Mouse (Mus musculus) splenic B cell, adult 2 months (primary cell): ENCODE measurements around the gene Gm5431.
"Not testable (repeated sequence)": the region's sequence is repeated elsewhere in the genome, so short reads cannot be mapped to it uniquely, and the experiment has no call there.

Experiments used
- DNase-seq: peaks from one replicate; pipeline ENCODE4 v3.0.0-alpha.2; 2011; ENCODE audit warnings: low read depth, low spot score
- H3K27me3 ChIP-seq: 2 replicates; pipeline ENCODE4 v1.6.1; 2012; ENCODE audit warnings: mild to moderate bottlenecking, low read length, moderate library complexity, mixed read lengths; ENCODE audit not compliant: control insufficient read depth, poor library complexity, insufficient read depth, severe bottlenecking
- H3K36me3 ChIP-seq: 2 replicates; pipeline ENCODE4 v1.6.1; 2012; ENCODE audit warnings: mild to moderate bottlenecking, low read length, moderate library complexity, mixed read lengths; ENCODE audit not compliant: control insufficient read depth, poor library complexity, insufficient read depth, severe bottlenecking

The Gm5431 gene

DNA sequence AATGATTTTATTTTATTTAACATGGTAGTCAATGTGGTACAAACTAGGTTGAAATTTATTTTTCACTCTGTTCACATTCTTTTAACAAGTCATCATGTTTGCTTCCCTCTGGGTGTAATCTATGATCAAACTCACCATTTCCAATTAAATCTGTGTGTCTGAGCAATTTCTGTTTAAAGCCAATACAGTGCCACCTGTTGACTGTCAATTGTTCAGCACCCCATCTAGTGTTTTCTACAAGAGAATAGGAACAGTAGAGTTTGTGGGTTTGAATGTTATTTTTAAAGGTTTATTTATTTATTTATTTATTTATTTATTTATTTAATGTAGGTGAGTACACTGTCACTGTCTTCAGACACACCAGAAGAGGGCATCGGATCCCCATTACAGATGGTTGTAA lies 25.3 kb downstream of the Gm5431 start:
- no peaks in the 10 kb centered on the region for H3K27me3 ChIP-seq
- no peaks in the 10 kb centered on the region for H3K36me3 ChIP-seq
- DNase-seq = peak; percentile 35

DNA sequence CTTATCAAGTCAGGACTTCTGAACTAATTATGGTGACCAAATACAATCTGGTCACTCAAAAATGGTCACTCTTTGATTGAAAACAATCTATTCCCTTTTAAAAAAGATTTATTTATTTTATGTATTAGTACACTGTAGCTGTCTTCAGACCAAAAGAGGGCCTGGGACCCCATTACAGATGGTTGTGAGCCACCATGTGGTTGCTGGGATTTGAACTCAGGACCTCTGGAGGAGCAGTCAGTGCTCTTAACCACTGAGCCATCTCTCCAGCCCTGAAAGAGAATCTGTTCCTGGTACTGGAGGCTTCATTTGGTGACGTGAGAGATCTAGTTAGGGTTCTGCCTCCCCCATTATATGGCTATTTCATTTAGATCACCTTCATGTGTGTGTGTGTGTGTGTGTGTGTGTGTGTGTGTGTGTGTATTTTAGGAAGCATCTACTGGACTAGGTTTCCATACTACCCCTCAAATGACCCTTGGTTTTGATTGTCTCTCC lies 26.6 kb downstream of the Gm5431 start:
- H3K36me3 ChIP-seq, DNase-seq, H3K27me3 ChIP-seq: not testable (repeated sequence)

DNA sequence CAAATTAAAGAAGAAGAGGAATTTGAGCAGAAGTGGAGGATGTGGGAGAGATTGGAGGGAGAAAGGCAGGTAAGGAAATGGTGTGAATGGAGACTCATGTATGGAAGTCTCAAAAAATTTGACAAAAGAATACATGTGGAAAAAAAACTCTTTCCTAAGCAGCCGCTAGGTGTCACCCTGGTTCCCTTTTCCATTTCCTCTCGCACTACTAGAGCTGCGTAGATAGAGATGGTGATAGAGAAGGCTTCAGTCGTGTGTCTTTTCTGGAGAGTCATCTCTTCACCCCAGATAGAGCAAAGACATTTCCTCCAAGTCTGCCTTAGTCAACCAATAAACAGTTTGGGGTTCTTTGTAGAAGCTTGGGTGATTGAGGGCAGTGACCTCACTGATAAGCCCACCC lies 27.5 kb downstream of the Gm5431 start:
- peak; percentile 86 for DNase-seq
- Histone ChIP-seq H3K27me3 (no peaks in the 10 kb centered on the region), H3K36me3 (no peaks in the 10 kb centered on the region)

DNA sequence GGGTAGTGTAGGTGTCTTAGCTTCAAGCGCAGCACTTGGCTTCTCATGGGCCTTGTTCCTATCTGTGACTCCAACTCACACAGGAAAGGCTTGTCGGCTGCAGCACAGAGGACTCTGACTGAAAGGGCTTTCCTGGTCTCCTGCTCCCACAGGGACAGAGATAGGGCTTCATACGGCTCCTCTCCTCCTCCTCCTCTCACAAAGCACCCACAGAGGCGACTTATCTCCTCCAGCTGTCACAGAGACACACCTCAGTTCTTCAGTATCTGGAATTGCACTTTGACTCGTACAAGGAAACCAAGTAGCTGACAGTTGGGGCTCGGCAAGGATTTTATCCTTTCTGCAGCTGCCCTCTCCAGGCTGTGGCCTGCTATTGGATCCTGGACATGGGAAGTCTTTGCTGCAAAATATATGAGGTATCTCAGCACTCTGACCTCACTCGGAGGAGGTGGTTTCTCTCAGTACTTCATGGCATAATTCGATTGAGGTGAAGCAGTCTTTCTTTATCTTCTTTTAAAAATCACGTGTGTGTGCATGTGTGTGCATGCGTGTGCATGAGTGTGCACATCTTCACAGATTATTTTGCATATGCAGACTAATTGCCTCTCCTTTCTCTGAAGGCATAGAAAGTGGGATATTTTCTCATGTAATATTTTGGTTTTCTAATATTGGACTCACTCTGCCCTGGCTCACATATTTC lies 28.3 kb downstream of the Gm5431 start:
- no peaks in the 10 kb centered on the region for H3K27me3 ChIP-seq
- no peak for DNase-seq
- no peaks in the 10 kb centered on the region for H3K36me3 ChIP-seq

DNA sequence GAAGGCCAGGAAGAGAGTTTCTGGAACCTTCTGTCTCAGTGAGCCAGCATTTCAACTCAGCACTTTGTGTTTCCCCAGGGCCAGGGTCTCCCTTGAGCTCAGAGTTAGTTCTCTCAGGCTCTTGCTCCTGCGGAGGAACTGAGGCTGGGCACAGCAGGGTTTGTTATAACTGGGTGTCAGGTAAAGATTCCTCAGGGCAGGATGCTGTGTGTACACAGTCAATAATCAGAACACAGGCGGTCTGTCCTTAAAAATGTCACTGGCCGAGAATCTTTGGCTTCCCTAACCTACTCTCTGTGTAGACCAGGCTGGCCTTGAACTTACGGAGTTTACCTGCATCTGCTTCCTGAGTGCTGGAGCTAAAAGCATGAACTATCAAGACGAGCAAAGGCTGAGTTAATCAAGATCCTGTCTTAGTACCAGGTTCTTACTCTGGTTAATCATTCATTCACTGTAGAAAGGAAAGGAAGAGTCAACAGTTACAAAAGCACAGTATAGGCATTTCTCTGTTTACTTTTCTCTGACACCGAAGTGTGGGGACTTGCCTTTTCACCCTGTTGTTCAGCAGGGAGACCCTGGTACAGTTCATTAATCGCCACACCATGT lies 29.2 kb downstream of the Gm5431 start:
- DNase-seq = no peak
- no peaks in the 10 kb centered on the region for H3K36me3 ChIP-seq
- H3K27me3 ChIP-seq = no peaks in the 10 kb centered on the region

DNA sequence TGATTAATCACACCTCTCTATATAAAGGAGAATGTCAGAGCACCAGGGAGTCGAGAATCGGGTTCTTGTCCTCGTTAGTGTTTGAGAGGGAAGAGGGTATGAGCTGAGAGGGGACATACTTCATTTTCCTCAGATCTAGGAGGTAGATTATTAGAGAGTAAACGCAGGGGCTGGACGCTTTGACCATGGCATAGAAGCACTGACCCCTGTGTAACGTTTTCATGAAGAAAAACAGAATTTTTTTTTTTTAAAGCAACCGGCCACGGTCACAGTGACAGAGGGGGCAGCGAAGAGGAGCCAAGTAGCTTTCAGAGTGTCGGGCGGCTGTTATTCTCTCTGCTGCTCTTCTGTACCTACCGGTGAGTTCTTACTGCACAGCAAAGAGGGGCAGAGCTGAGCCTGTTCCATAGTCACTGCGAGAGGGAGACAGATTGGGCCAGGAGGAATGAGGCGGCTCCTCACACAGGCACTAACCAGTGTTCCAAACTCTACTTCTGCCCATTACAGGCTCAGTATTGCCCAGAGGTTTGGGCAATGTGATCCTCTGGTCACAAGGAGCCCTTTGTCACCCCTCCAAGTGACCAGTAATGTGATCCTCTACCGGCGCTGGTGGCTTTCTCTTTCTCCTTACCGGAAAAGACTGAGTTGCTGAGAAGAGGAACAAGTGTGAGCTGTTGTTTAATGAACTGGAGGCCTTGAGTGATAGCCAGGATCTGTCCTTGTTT lies 30.0 kb downstream of the Gm5431 start:
- Histone ChIP-seq H3K27me3 (no peaks in the 10 kb centered on the region), H3K36me3 (no peaks in the 10 kb centered on the region)
- DNase-seq = peak; percentile 50

DNA sequence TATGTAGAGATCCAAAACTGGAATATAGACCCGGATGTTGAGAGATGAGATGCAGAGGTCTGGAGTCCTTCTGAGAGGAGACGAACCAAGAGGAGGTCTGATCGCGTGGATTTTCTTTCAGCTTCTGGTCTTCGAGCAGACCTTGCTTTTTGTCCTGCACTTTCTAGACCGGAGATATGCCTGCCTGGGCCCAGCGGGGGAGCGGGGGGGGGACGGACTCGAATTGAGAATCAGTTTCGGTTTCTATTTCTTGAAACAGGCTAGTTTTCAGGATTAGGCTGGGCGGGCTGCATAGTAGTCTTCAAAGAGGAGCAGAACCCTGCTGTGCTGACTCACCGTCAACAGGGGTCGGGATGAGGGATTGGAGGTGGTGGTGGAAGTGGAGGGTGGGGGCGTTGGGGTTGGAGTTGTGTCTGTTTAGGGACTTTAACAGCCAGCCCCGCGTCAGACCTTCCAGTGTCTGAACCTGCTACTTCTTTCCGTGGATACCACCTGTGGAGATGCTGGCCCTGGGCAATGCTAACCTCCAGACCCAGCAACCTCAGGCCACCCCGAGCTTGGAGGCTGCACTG lies 30.7 kb downstream of the Gm5431 start, which contains the start of gene Irgm1:
Gene Irgm1 (minus strand): TSS at position 483 of the 572 bp plus-strand sequence.
- Histone ChIP-seq H3K36me3 (peaks cover 1% of the 10 kb centered on the region; the same call in 1 of the 2 replicates), H3K27me3 (no peaks in the 10 kb centered on the region)
- DNase-seq = peak; percentile 86

DNA sequence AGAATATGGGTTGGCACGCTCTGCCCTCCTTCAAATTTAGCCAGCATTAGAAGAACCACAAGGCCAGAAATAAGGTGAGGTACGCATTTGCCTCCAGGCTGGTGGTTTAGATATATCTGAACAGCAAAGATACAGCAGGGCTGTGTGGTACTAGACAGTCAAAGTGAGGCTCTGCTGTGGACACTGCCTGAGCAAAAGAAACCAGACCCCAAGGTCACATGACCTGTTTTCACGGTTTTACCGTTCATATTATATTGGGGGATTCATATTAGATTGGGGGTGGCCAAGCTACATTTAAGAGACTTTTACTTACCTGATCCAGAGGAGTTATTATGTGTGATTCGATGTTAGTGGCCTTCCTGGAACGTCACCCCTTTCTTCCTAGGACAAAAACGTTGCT lies 31.2 kb downstream of the Gm5431 start:
- no peak for DNase-seq
- H3K27me3 ChIP-seq = no peaks in the 10 kb centered on the region
- H3K36me3 ChIP-seq = peaks cover 5% of the 10 kb centered on the region; the same call in 1 of the 2 replicates

DNA sequence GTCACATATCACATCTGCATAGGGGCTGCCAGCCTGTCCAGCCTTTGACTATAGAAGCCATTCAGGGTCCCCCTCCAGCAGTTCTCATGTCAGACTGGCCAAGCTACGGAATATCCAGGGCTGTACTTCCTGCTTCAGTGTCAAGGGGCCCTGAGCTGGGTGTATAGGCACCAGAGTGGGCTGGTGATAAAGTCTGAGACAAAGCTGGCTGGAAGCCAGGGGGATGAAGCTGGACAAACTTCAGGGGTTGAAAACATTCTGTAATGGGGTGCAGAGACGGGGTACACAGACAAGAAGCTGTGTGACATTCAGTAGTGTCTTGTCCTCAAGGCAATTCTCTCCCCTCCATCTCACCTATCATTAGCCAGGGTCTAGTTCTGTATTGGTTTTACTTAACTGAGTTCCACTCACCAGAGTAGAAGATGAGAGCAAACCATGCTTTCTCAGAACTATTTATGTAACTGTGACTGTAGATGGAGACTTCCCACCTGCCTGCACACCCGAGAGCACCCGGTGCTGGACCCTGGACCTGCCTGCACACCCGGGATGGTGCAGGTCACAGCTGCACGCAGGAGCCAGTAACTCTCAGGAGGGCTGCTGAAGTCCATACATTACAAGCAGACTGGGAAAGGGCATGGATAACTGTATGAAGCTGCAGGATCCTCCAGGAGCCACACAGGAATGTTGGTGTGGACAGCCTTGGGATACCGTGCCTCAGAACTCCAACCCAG lies 32.5 kb downstream of the Gm5431 start:
- H3K27me3 ChIP-seq = no peaks in the 10 kb centered on the region
- peaks cover 6% of the 10 kb centered on the region; the same call in 1 of the 2 replicates for H3K36me3 ChIP-seq
- DNase-seq = no peak

DNA sequence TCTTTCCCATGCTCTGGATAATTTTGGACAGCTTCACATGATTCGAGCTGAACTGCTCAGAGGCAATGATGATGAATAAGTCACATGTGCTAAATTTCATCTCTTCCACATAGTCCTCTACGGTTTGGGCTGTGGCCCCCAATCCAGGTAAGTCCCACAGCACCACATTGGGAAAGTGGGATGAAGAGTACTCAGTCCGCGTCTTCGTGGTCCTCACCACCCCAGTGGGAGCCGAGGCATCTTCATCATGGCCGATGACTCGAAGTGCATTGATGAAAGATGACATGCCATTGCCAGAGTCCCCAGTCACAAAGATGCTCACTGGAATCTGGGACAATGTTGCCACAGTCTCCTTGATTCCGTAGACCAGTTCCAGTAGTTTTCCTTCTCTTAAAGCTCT lies 35.5 kb downstream of the Gm5431 start:
- Histone ChIP-seq H3K27me3 (no peaks in the 10 kb centered on the region), H3K36me3 (peaks cover 6% of the 10 kb centered on the region; the same call in 1 of the 2 replicates)
- DNase-seq = no peak

DNA sequence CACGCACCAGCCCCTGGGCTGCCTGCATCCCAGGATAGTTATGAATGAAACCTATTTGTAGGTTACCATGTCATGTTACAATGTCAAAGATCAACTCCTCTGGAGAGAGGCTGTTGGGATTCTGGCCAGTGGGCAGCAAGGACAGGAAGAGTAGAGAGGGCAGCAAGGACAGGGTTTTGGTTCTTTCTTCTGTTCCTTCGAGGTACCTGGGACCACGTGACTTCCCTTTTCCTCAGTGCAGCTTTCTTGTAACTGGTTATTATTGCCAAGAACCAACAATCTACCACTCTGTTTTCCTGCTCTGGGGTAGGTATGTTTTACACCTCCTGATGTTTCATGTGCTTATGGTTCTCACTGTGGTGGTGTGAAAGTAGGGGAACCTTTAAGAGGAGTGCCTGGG lies 38.2 kb downstream of the Gm5431 start:
- DNase-seq = no peak
- peaks cover 6% of the 10 kb centered on the region; the same call in 1 of the 2 replicates for H3K36me3 ChIP-seq
- H3K27me3 ChIP-seq = no peaks in the 10 kb centered on the region

DNA sequence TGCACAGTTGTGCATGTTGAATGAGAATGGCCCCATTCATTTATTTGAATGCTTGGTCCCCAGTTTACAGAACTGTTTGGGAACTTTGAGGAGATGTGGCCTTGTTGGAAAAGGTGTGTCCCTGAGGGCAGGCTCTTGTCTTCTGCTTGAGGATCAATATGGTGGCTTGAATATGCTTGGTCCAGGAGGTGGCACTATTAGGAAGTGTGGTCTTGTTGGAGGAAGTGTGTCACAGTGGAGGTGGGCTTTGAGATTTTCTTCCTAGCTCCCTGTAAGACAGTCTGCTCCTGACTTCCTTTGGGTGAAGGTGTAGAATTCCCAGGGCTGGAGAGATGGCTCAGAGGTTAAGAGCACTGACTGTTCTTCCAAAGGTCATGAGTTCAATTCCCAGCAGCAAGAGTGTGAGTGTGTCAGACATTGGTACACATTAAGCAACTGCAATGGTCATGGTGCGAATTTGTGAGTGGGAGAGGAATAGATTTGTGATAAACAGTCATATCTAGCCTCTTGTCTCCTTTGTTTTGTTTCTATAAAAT lies 39.2 kb downstream of the Gm5431 start:
- Histone ChIP-seq H3K36me3 (peaks cover 6% of the 10 kb centered on the region; the same call in 1 of the 2 replicates), H3K27me3 (no peaks in the 10 kb centered on the region)
- no peak for DNase-seq

DNA sequence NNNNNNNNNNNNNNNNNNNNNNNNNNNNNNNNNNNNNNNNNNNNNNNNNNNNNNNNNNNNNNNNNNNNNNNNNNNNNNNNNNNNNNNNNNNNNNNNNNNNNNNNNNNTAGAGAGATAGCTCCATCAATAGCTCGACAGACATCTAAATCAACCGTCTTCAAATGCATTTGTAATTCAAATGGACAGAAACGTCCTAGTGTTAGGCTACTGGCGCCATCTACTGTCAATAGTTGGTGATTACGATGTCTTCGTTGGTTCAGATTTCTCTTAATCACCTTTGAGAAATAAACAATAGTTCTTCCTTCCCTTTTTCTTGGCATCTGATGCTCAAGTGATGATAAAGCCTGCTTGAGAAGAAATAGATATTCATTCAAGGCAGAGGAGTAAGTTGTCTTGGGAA lies 43.0 kb downstream of the Gm5431 start:
- DNase-seq = peak; percentile 91
- no peaks in the 10 kb centered on the region for H3K36me3 ChIP-seq
- no peaks in the 10 kb centered on the region for H3K27me3 ChIP-seq
